Mouse (Mus musculus): Measurements from ENCODE around the gene Dtx4. TPM values are rescaled to one million over a fixed set of nuclear protein-coding genes. Genes with fewer than 3 reads are reported as not detected.
"Not testable (repeated sequence)": the region's sequence is repeated elsewhere in the genome, so short reads cannot be mapped to it uniquely, and the experiment has no call there.

Dtx4 gene
- 11.4 and 14.4 TPM in 2 replicates for total RNA-seq (2017)

- ATAC-seq (replicated peaks; ENCODE audit: low read depth, poor library complexity, severe bottlenecking), result peak; percentile 95
Measured at GRCm38 (mm10) chr19:12501370-12502347, at the start of gene Dtx4. Dtx4 (minus strand) TSS chr19:12501454.

GRCm38 (mm10) chr19:12550005-12550942 is 49.0 kb upstream of the Dtx4 start:
- ATAC-seq (replicated peaks; ENCODE audit: low read depth, poor library complexity, severe bottlenecking), result no peak

GRCm38 (mm10) chr19:12549166-12549565 is 47.9 kb upstream of the Dtx4 start:
- 0 out of 2 replicates have a peak, but pooled peaks have one; percentile 52 for ATAC-seq (replicated peaks; ENCODE audit: low read depth, poor library complexity, severe bottlenecking)

GRCm38 (mm10) chr19:12545440-12545839 is 44.2 kb upstream of the Dtx4 start, which contains the start of gene Fam111a:
Fam111a (plus strand) TSS chr19:12545740.
- ATAC-seq (replicated peaks; ENCODE audit: low read depth, poor library complexity, severe bottlenecking), result not testable (repeated sequence)

GRCm38 (mm10) chr19:12541644-12542043 is 40.4 kb upstream of the Dtx4 start:
- no peak for ATAC-seq (replicated peaks; ENCODE audit: low read depth, poor library complexity, severe bottlenecking)

GRCm38 (mm10) chr19:12540727-12541126 is 39.5 kb upstream of the Dtx4 start:
- ATAC-seq (replicated peaks; ENCODE audit: low read depth, poor library complexity, severe bottlenecking), result no peak

GRCm38 (mm10) chr19:12539975-12540374 is 38.7 kb upstream of the Dtx4 start:
- 0 out of 2 replicates have a peak, but pooled peaks have one; percentile 29 for ATAC-seq (replicated peaks; ENCODE audit: low read depth, poor library complexity, severe bottlenecking)

- peak; percentile 32; the same call in 1 of the 2 replicates for ATAC-seq (replicated peaks; ENCODE audit: low read depth, poor library complexity, severe bottlenecking)
Measured at GRCm38 (mm10) chr19:12537168-12537567, 35.9 kb upstream of the Dtx4 start.

GRCm38 (mm10) chr19:12523377-12523776 is 22.1 kb upstream of the Dtx4 start:
- ATAC-seq (replicated peaks; ENCODE audit: low read depth, poor library complexity, severe bottlenecking), result no peak

- ATAC-seq (replicated peaks; ENCODE audit: low read depth, poor library complexity, severe bottlenecking), result no peak
Measured at GRCm38 (mm10) chr19:12518541-12518890, 17.3 kb upstream of the Dtx4 start.

- ATAC-seq (replicated peaks; ENCODE audit: low read depth, poor library complexity, severe bottlenecking), result peak; percentile 97
Measured at GRCm38 (mm10) chr19:12517671-12518540, 16.7 kb upstream of the Dtx4 start.

- no peak for ATAC-seq (replicated peaks; ENCODE audit: low read depth, poor library complexity, severe bottlenecking)
Measured at GRCm38 (mm10) chr19:12514621-12515020, 13.4 kb upstream of the Dtx4 start.

- no peak for ATAC-seq (replicated peaks; ENCODE audit: low read depth, poor library complexity, severe bottlenecking)
Measured at GRCm38 (mm10) chr19:12502756-12503155, 1.5 kb upstream of the Dtx4 start.

GRCm38 (mm10) chr19:12500881-12501311 is 358 bp downstream of the Dtx4 start:
- peak; percentile 10 for ATAC-seq (replicated peaks; ENCODE audit: low read depth, poor library complexity, severe bottlenecking)

- ATAC-seq (replicated peaks; ENCODE audit: low read depth, poor library complexity, severe bottlenecking), result no peak
Measured at GRCm38 (mm10) chr19:12500124-12500523, 1.1 kb downstream of the Dtx4 start.

- no peak for ATAC-seq (replicated peaks; ENCODE audit: low read depth, poor library complexity, severe bottlenecking)
Measured at GRCm38 (mm10) chr19:12499485-12499884, 1.8 kb downstream of the Dtx4 start.

- ATAC-seq (replicated peaks; ENCODE audit: low read depth, poor library complexity, severe bottlenecking), result no peak
Measured at GRCm38 (mm10) chr19:12498941-12499340, 2.3 kb downstream of the Dtx4 start.

GRCm38 (mm10) chr19:12498321-12498720 is 2.9 kb downstream of the Dtx4 start:
- no peak for ATAC-seq (replicated peaks; ENCODE audit: low read depth, poor library complexity, severe bottlenecking)

GRCm38 (mm10) chr19:12497909-12498308 is 3.3 kb downstream of the Dtx4 start:
- no peak for ATAC-seq (replicated peaks; ENCODE audit: low read depth, poor library complexity, severe bottlenecking)
